Mouse (Mus musculus) hindbrain, embryonic 10.5 days (tissue): ENCODE results near the gene Pde1a. TPM values are rescaled to one million over a fixed set of nuclear protein-coding genes. Genes with fewer than 3 reads are reported as not detected.

Experiments
- DNase-seq: peaks from one replicate; pipeline ENCODE4 v3.0.0-alpha.2; 2017; ENCODE audit warnings: low spot score
- H3K27ac ChIP-seq: fragments of 300-500 bp; sonication (generic); 2 replicates; pipeline ENCODE4 v1.5.1; 2016; ENCODE audit warnings: mild to moderate bottlenecking, moderate library complexity
- H3K27me3 ChIP-seq: fragments of 300-500 bp; sonication (generic); 2 replicates; pipeline ENCODE4 v1.6.1; 2016; ENCODE audit warnings: mild to moderate bottlenecking; ENCODE audit not compliant: poor library complexity, insufficient read depth, severe bottlenecking
- H3K36me3 ChIP-seq: fragments of 300-500 bp; sonication (generic); 2 replicates; pipeline ENCODE4 v1.6.1; 2016; ENCODE audit warnings: mild to moderate bottlenecking, moderate library complexity
- H3K4me1 ChIP-seq: fragments of 300-500 bp; sonication (generic); replicated peaks from 2 replicates; pipeline ENCODE4 v1.6.1; 2016; ENCODE audit warnings: mild to moderate bottlenecking
- H3K4me3 ChIP-seq: fragments of 300-500 bp; sonication (generic); 2 replicates; pipeline ENCODE4 v1.5.1; 2016; ENCODE audit warnings: mild to moderate bottlenecking, moderate library complexity
- H3K9me3 ChIP-seq: fragments of 300-500 bp; sonication (generic); 2 replicates; pipeline ENCODE4 v1.6.1; 2016; ENCODE audit warnings: mild to moderate bottlenecking, moderate library complexity
- WGBS: fragments of 180-500 bp; shearing (Covaris S2); methylation state at CpG from one replicate; pipeline ENCODE4 v1.1.7; 2016; 5-methylcytosine and 5-hydroxymethylcytosine counted together
- polyA plus RNA-seq: library from polyadenylated mRNA; unstranded; fragments of >200 nt; fragmentation: Nextera tagmentation; extraction: Ambion mirVana; gene quantifications from 2 replicates; pipeline ENCODE4 v1.2.1, GENCODE M21; 2016

Gene Pde1a
- polyA plus RNA-seq, 1 experiment from 2014 or later, result 0.55 TPM

DNA sequence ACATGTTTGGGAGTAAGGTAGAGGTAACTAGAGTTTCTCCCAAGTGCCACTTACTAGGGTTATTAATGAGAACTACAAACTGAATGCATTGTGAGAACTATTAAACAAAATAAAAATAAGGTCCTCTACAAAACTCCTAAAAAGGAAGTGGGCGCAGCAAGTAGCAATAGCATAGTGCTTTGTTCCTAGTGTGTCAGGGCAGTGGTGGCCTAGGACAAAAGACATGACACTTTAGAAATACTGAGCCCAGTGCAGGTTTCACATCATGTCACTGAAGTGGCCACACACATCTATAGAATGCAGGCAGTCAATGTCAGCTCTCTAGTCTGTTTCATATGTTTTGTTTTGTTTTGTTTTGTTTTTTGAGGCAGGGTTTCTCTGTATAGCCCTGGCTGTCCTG, 103.2 kb downstream of the Pde1a start:
- WGBS, result 90% methylated on average over 1 of the region's 1 CpGs
- no peaks in the 10 kb centered on the region for H3K27me3 ChIP-seq
- H3K27ac ChIP-seq, result no peak overlapping the region
- no peak overlapping the region for H3K4me3 ChIP-seq
- H3K36me3 ChIP-seq, result no peaks in the 10 kb centered on the region
- DNase-seq, result no peak
- no peaks in the 10 kb centered on the region for H3K4me1 ChIP-seq
- no peaks in the 10 kb centered on the region for H3K9me3 ChIP-seq

DNA sequence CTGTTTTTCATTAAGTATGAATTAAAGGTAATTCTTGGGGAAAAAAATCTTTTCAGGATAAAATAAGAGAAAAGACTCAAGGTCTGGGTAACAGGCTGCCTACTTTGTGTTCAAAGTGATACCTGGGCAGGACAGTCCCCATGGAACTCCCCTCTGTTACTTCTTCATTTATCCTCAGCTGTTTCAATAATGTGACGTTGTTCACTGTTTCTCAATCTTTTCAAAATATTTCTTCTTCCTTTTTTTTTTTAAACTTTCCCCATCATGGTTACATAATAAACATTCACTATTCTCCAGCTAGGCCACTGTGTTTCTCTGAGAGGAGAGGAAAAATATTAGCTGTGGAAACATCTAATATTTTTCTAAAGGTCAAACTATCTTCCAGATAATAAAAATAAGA, 103.7 kb downstream of the Pde1a start:
- H3K4me3 ChIP-seq, result no peak overlapping the region
- WGBS, result 76% methylated on average over 1 of the region's 1 CpGs
- H3K9me3 ChIP-seq, result no peaks in the 10 kb centered on the region
- no peaks in the 10 kb centered on the region for H3K36me3 ChIP-seq
- no peaks in the 10 kb centered on the region for H3K27me3 ChIP-seq
- no peak for DNase-seq
- no peaks in the 10 kb centered on the region for H3K4me1 ChIP-seq
- H3K27ac ChIP-seq, result no peak overlapping the region

DNA sequence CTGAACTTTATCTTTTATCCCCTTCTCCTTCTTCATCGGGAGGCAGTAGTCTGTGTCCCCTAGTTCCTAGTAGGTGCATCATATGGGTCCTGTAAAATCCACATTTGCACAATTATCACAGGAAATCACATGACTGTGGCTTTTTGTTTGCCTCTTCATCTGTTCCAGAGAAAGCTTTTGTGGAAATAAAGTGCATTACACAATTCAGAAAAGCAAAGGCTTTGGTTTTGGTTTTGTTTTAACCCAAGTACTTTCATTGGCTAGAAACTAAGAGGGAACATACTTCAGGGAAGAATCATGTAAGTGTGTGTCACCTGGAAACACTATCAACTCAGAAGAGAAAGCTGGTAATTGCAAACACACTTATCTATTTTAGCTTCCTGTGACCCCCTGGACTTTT, 104.2 kb downstream of the Pde1a start:
- no peak overlapping the region for H3K27ac ChIP-seq
- no peaks in the 10 kb centered on the region for H3K36me3 ChIP-seq
- H3K9me3 ChIP-seq, result no peaks in the 10 kb centered on the region
- no peaks in the 10 kb centered on the region for H3K4me1 ChIP-seq
- WGBS, result 92% methylated on average over 1 of the region's 1 CpGs
- no peak overlapping the region for H3K4me3 ChIP-seq
- DNase-seq, result no peak
- no peaks in the 10 kb centered on the region for H3K27me3 ChIP-seq

DNA sequence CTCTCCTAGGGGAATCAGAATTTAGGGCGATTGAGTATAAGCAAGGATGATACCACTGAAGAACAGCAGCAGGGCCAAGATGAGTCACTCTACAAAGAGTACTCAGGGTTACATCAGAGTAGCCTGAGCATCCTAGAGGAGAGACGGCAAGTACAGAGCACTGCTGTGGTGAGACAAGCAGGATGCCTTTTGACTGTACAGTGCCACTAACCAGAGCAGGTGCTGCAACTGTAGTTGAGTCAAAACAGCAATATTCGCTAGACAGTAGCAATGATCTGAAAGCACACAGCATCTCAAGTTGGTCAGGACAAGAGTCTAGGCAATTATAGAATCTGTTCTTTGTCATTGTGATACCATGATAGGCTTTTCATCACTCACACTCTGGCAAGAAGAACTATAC, 115.1 kb downstream of the Pde1a start:
- H3K4me3 ChIP-seq, result no peak overlapping the region
- H3K36me3 ChIP-seq, result no peaks in the 10 kb centered on the region
- H3K9me3 ChIP-seq, result no peaks in the 10 kb centered on the region
- WGBS, result 88% methylated on average over 3 of the region's 3 CpGs
- no peak for DNase-seq
- no peak overlapping the region for H3K27ac ChIP-seq
- H3K27me3 ChIP-seq, result no peaks in the 10 kb centered on the region
- no peaks in the 10 kb centered on the region for H3K4me1 ChIP-seq

DNA sequence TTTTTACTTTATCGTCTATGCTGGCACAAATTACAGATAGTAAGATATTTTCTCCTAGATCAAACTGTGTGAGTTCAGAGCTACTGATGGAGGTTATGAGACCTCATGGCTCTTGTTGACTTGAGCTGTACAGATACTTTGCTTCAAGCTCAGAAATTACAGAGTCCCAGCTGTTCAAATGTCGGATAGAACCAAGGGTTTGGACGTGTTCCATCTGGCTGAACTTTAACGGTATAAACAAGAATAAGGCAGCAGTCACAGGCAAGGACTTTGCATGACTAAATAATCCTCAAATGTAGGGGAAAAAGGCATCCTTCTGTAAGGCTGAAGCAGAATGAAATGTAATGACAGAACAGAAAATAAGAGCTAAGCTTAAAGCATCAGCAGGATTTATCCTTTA, 116.2 kb downstream of the Pde1a start:
- H3K9me3 ChIP-seq, result no peaks in the 10 kb centered on the region
- DNase-seq, result no peak
- no peaks in the 10 kb centered on the region for H3K36me3 ChIP-seq
- no peak overlapping the region for H3K4me3 ChIP-seq
- H3K27ac ChIP-seq, result no peak overlapping the region
- no peaks in the 10 kb centered on the region for H3K4me1 ChIP-seq
- 86% methylated on average over 4 of the region's 4 CpGs for WGBS
- H3K27me3 ChIP-seq, result no peaks in the 10 kb centered on the region

DNA sequence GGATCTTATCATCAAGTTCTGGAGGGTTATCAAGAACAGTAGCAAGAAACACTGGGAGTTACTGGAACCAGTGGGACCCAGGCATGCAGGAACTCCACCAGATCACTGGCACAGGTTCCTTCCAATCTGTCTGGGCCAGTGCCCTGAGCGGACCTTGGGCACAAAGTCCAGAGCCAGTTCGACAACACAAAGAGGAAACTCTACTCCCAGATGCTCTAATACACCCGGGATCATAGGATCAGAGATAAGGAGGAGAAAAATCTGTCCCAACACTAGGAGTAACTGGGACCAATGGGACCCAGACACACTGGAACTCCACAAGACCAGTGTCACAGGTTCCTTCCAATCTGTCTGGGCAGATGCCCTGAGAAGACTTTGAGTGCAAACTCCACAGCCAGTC, 130.1 kb downstream of the Pde1a start:
- DNase-seq, result no peak
- no peaks in the 10 kb centered on the region for H3K4me1 ChIP-seq
- H3K36me3 ChIP-seq, result no peaks in the 10 kb centered on the region
- no peaks in the 10 kb centered on the region for H3K27me3 ChIP-seq
- H3K27ac ChIP-seq, result no peak overlapping the region
- no peak overlapping the region for H3K4me3 ChIP-seq
- WGBS, result 91% methylated on average over 3 of the region's 3 CpGs
- H3K9me3 ChIP-seq, result no peaks in the 10 kb centered on the region

DNA sequence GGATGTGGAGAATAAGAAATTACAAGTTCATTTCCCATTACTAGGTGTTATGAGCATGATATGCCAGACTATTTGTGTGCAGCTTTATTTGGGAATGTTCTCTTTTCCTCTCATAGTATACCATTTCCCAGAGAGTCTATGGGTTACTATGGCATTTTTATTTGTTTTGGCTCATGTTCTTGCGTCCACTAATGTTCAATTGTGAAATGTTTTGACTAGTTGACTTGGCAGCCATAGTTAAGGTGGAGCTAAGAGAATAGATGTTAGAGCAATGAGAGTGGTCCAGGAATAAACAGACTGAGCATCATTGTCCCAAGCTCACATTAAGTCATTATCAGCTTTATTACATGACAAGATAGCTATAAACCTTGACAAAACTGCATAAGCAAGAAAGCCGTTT, 130.8 kb downstream of the Pde1a start:
- 88% methylated on average over 2 of the region's 2 CpGs for WGBS
- no peaks in the 10 kb centered on the region for H3K36me3 ChIP-seq
- no peaks in the 10 kb centered on the region for H3K9me3 ChIP-seq
- H3K4me1 ChIP-seq, result no peaks in the 10 kb centered on the region
- no peak overlapping the region for H3K27ac ChIP-seq
- no peak for DNase-seq
- no peak overlapping the region for H3K4me3 ChIP-seq
- no peaks in the 10 kb centered on the region for H3K27me3 ChIP-seq

DNA sequence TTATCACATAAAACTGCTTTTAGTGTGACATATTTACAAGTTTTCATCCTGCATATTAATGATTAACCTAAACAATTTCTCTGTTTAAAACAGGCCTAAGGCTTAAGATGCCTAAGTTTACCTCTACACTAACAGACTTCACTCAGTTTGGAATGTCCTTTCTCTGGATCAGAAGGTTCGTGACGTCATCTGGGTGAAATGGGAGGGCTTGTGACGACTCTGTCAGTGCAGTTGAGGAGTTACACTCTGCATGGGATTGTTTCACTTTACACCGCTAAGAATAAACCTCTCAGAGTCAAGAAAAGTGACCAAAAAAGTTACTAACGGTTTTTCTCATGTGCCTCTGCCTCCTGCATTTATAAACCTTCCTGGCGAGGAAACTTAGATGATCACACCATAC, 137.6 kb downstream of the Pde1a start:
- DNase-seq, result no peak
- H3K4me3 ChIP-seq, result no peak overlapping the region
- no peaks in the 10 kb centered on the region for H3K27me3 ChIP-seq
- 81% methylated on average over 6 of the region's 6 CpGs for WGBS
- H3K4me1 ChIP-seq, result no peaks in the 10 kb centered on the region
- H3K9me3 ChIP-seq, result no peaks in the 10 kb centered on the region
- no peaks in the 10 kb centered on the region for H3K36me3 ChIP-seq
- no peak overlapping the region for H3K27ac ChIP-seq

DNA sequence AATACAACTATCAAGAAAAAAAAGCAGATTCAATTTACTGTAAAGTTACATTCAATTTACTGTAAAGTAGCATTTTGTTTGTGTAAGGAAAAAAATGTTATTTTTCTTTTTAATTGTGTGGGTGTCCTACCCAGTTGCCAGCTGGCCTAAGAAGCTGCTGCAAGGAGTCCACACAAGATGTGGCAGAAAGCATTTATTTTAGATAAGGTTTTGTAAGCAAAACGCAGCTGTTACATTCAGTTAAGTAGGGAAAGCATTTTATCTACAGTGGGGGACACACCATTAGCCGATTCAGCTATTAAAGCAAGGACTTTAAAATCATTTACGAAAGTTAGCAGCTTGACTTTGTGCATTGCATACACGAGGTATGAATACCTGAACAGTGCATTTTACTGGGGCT, 145.5 kb downstream of the Pde1a start:
- H3K4me1 ChIP-seq, result no peaks in the 10 kb centered on the region
- 84% methylated on average over 4 of the region's 4 CpGs for WGBS
- no peak overlapping the region for H3K4me3 ChIP-seq
- H3K27me3 ChIP-seq, result no peaks in the 10 kb centered on the region
- no peaks in the 10 kb centered on the region for H3K9me3 ChIP-seq
- DNase-seq, result no peak
- no peaks in the 10 kb centered on the region for H3K36me3 ChIP-seq
- H3K27ac ChIP-seq, result no peak overlapping the region

DNA sequence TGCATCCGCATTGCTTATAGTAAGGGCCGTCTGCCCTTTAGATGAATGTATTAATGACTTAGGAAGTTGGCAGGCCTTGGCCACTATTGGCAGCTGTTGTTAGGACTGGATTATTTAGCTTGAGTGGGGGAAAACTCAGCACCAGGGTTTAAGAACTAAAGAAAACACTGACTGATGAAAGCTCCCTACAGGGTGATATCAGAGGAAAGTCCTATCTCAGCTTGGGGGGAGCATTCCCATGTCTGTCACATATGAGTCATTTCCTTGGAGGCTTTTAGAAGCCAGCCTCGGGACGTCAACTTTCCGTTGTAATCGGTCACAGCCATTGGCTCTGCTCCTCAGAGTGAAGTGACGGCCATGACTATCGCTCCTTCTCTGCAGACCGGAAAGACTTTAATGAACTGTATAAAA, 146.0 kb downstream of the Pde1a start:
- no peak for DNase-seq
- 74% methylated on average over 9 of the region's 9 CpGs for WGBS
- H3K9me3 ChIP-seq, result no peaks in the 10 kb centered on the region
- H3K4me1 ChIP-seq, result no peaks in the 10 kb centered on the region
- no peaks in the 10 kb centered on the region for H3K27me3 ChIP-seq
- no peaks in the 10 kb centered on the region for H3K36me3 ChIP-seq
- no peak overlapping the region for H3K27ac ChIP-seq
- no peak overlapping the region for H3K4me3 ChIP-seq

DNA sequence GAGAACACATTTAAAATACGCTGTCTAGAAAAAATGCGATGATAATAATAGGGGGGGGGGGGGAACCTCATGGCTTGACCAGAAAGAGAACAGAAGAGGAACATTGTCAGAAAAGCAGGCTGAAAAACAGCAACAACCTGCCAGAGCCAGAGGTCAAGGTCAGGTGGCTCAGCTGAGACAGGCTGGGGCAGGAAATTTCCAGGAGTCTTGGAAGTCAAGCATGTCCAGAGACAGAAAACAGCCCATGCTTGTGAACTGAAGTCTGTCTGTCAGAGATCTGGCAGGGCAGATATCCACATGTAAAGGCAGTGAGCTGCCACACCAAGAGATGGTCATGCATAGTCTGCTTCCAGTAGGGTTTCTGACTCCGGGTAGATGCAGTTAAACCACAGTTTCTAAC, 147.5 kb downstream of the Pde1a start:
- Histone ChIP-seq H3K4me1 (no peaks in the 10 kb centered on the region), H3K4me3 (no peak overlapping the region), H3K27me3 (no peaks in the 10 kb centered on the region), H3K36me3 (no peaks in the 10 kb centered on the region), H3K27ac (no peak overlapping the region), H3K9me3 (no peaks in the 10 kb centered on the region)
- no peak for DNase-seq
- 93% methylated on average over 3 of the region's 3 CpGs for WGBS

DNA sequence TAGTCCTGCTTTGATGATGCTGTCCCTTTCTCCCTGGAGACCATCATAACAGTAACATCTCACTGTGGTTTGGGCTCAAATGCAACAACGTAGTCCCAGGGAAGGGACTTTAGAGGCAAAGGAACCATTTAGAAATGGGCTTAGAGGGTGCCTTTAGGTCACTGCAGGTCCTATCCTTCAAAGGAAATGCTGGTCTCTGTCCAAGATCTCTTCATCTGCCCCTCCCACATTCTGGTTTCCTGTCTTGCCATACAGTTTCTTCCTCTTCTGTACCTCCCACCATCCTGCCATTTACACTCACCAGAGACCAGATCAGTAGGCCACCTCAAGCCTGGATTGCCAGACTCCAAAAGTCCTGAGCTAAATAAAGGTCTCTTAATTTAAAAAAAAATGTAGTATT, 150.3 kb downstream of the Pde1a start:
- WGBS, result 89% methylated on average over 1 of the region's 1 CpGs
- H3K27ac ChIP-seq, result no peak overlapping the region

DNA sequence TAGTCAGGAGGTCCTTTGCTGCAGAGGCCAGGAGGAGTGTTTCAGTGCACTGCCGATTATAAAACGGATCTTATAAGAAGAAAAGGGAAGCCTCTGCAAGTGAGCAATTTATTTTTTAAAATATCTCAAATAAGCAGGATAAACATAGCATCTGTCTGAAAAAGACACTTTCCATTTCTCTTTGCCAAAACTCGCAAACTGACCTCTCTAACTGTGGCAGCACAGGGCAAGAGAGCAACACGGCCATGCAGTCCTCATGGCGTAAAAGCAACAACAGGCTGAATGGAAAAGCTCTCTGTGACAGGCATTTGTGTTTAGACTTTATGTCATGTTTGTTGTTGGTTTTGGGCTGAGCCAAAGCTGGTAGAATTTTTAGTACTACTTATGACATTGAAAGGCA, 152.0 kb downstream of the Pde1a start:
- DNase-seq, result no peak
- no peaks in the 10 kb centered on the region for H3K9me3 ChIP-seq
- no peak overlapping the region for H3K4me3 ChIP-seq
- H3K27me3 ChIP-seq, result no peaks in the 10 kb centered on the region
- 82% methylated on average over 5 of the region's 5 CpGs for WGBS
- no peaks in the 10 kb centered on the region for H3K4me1 ChIP-seq
- H3K27ac ChIP-seq, result no peak overlapping the region
- H3K36me3 ChIP-seq, result no peaks in the 10 kb centered on the region

More for the DNA sequence above, 150.3 kb downstream of the Pde1a start:
- Histone ChIP-seq H3K36me3 (no peaks in the 10 kb centered on the region), H3K4me1 (no peaks in the 10 kb centered on the region), H3K9me3 (no peaks in the 10 kb centered on the region), H3K27me3 (no peaks in the 10 kb centered on the region), H3K4me3 (no peak overlapping the region)
- DNase-seq, result no peak

DNA sequence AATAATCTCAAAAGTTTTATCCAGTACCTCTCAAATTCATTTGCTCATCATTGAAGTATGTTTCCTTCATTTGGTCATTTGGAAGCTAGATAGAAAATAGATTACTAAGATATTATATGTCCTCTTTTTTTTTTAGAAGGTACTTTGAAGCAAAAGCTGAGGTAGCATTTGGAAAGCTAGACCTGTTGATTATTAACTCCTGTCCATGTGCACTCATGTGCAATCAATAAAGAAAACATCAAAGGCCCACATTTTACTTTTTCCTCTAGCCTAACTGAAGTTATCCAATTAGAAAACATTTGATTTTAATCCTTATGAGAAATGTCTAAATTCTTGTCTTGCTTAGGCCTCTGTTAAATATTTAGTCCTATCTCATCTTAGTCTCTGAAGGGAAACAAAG, 153.3 kb downstream of the Pde1a start:
- Histone ChIP-seq H3K27ac (no peak overlapping the region), H3K36me3 (no peaks in the 10 kb centered on the region), H3K4me1 (no peaks in the 10 kb centered on the region), H3K27me3 (no peaks in the 10 kb centered on the region), H3K9me3 (no peaks in the 10 kb centered on the region), H3K4me3 (no peak overlapping the region)
- DNase-seq, result no peak
